Mouse (Mus musculus) myocyte (in vitro differentiated cells): ENCODE data around the gene Zfp574.

ENCODE experiments used
- MAX ChIP-seq: IDR thresholded peaks from one replicate; pipeline ENCODE4 v1.6.1; 2011; ENCODE audit warnings: low read depth, mild to moderate bottlenecking, control low read depth
- POLR2A ChIP-seq: IDR thresholded peaks from one replicate; pipeline ENCODE4 v1.6.1; 2011; ENCODE audit warnings: low read depth, mild to moderate bottlenecking, control low read depth, moderate library complexity; ENCODE audit not compliant: insufficient read length
- TCF12 ChIP-seq: IDR thresholded peaks from one replicate; pipeline ENCODE4 v1.6.1; 2011; ENCODE audit warnings: mild to moderate bottlenecking, control low read depth; ENCODE audit not compliant: poor library complexity, insufficient read depth, severe bottlenecking

DNA sequence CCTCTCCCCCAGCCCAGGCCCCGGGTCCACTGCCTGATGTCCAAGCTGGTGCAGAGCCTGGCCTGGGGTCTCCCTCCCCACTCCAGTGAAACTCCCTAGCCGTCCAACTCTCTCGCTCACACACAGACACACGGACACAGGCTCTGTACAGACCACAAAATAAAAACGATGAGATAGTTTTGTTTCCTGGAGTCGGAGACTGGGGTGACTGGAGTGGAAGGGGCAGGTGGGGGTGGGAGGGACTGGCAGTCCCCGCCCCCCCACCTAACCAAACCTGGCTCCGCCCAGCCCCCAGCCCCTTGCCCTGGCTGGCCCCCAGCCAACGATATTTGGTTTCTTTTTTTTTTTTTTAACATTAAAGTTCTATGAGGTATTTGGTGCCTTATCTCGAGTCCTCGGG, 16.6 kb downstream of the Zfp574 start:
- no peak for TF ChIP-seq TCF12
- TF ChIP-seq MAX: no peak
- no peak for TF ChIP-seq POLR2A
